Mouse (Mus musculus) embryonic facial prominence, embryonic 13.5 days (tissue): ENCODE results near the gene Samd14. TPM values are rescaled to one million over a fixed set of nuclear protein-coding genes. Genes with fewer than 3 reads are reported as not detected.

Experiments
- ATAC-seq: fragments of 200-750 bp; cut with Nextera tagmentation; 2 replicates; pipeline ENCODE4 v1.8.0; 2017; ENCODE audit warnings: low read depth; ENCODE audit not compliant: insufficient number of reproducible peaks, insufficient read depth, low FRiP score, low TSS enrichment
- H3K27ac ChIP-seq: fragments of 300-500 bp; sonication (generic); 2 replicates; pipeline ENCODE4 v1.5.1; 2015; ENCODE audit warnings: moderate library complexity, mild to moderate bottlenecking, inconsistent platforms
- H3K27me3 ChIP-seq: fragments of 300-500 bp; sonication (generic); 2 replicates; pipeline ENCODE4 v1.6.1; 2015; ENCODE audit warnings: mild to moderate bottlenecking, inconsistent platforms
- H3K36me3 ChIP-seq: fragments of 300-500 bp; sonication (generic); 2 replicates; pipeline ENCODE4 v1.6.1; 2015; ENCODE audit warnings: mild to moderate bottlenecking, inconsistent platforms
- H3K4me1 ChIP-seq: fragments of 300-500 bp; sonication (generic); 2 replicates; pipeline ENCODE4 v1.6.1; 2015; ENCODE audit warnings: inconsistent platforms
- H3K4me2 ChIP-seq: fragments of 300-500 bp; sonication (generic); 2 replicates; pipeline ENCODE4 v1.6.1; 2015; ENCODE audit warnings: moderate library complexity, mild to moderate bottlenecking, inconsistent platforms
- H3K4me3 ChIP-seq: fragments of 300-500 bp; sonication (generic); 2 replicates; pipeline ENCODE4 v1.5.1; 2015; ENCODE audit warnings: mild to moderate bottlenecking, inconsistent platforms
- H3K9ac ChIP-seq: fragments of 300-500 bp; sonication (generic); 2 replicates; pipeline ENCODE4 v1.6.1; 2015; ENCODE audit warnings: mild to moderate bottlenecking, inconsistent platforms
- H3K9me3 ChIP-seq: fragments of 300-500 bp; sonication (generic); 2 replicates; pipeline ENCODE4 v1.6.1; 2016; ENCODE audit warnings: inconsistent platforms
- WGBS: fragments of 180-500 bp; shearing (Covaris S2); methylation state at CpG from one replicate; pipeline ENCODE4 v1.1.7; 2015; ENCODE audit warnings: mixed read lengths; 5-methylcytosine and 5-hydroxymethylcytosine counted together
- polyA plus RNA-seq: library from polyadenylated mRNA; unstranded; fragments of >200 nt; fragmentation: Nextera tagmentation; extraction: Ambion mirVana; gene quantifications from 2 replicates; pipeline ENCODE4 v1.2.1, GENCODE M21; 2015

Gene Samd14
- polyA plus RNA-seq, 1 experiment from 2014 or later, result 36.8 TPM

- no peak overlapping the region for H3K4me2 ChIP-seq
- no peak for ATAC-seq
- H3K27ac ChIP-seq, result no peak overlapping the region
- no peaks in the 10 kb centered on the region; the same call in 1 of the 2 replicates for H3K36me3 ChIP-seq
- H3K4me1 ChIP-seq, result peaks cover 29% of the 10 kb centered on the region
- H3K9ac ChIP-seq, result 0 out of 2 replicates have a peak overlapping the region, but pooled peaks have one; percentile 36
- H3K9me3 ChIP-seq, result no peaks in the 10 kb centered on the region
- WGBS, result 77% methylated on average over 10 of the region's 10 CpGs
- peaks cover 18% of the 10 kb centered on the region for H3K27me3 ChIP-seq
- no peak overlapping the region for H3K4me3 ChIP-seq
Observed at GRCm38 (mm10) chr11:95069226-95069957, 59.7 kb downstream of the Samd14 start.

- H3K9me3 ChIP-seq, result no peaks in the 10 kb centered on the region
- H3K27ac ChIP-seq, result peak overlapping the region; percentile 24; the same call in 1 of the 2 replicates
- no peaks in the 10 kb centered on the region; the same call in 1 of the 2 replicates for H3K36me3 ChIP-seq
- peak; percentile 46; the same call in 1 of the 2 replicates for ATAC-seq
- no peak overlapping the region for H3K4me3 ChIP-seq
- 0 out of 2 replicates have a peak overlapping the region, but pooled peaks have one; percentile 36 for H3K9ac ChIP-seq
- H3K4me2 ChIP-seq, result no peak overlapping the region
- WGBS, result 57% methylated on average over 8 of the region's 8 CpGs
- peaks cover 39% of the 10 kb centered on the region for H3K4me1 ChIP-seq
- H3K27me3 ChIP-seq, result peaks cover 29% of the 10 kb centered on the region
Observed at GRCm38 (mm10) chr11:95070140-95071107, 60.7 kb downstream of the Samd14 start.

GRCm38 (mm10) chr11:95071266-95071665 is 61.6 kb downstream of the Samd14 start:
- no peak for ATAC-seq
- Histone ChIP-seq H3K36me3 (no peaks in the 10 kb centered on the region), H3K27ac (peak overlapping the region; percentile 24; the same call in 1 of the 2 replicates), H3K4me1 (peaks cover 47% of the 10 kb centered on the region), H3K4me3 (no peak overlapping the region), H3K4me2 (no peak overlapping the region), H3K27me3 (peaks cover 37% of the 10 kb centered on the region), H3K9ac (no peak overlapping the region), H3K9me3 (no peaks in the 10 kb centered on the region)
- WGBS, result 44% methylated on average over 7 of the region's 7 CpGs

GRCm38 (mm10) chr11:95072136-95072535 is 62.5 kb downstream of the Samd14 start:
- H3K4me2 ChIP-seq, result no peak overlapping the region
- no peaks in the 10 kb centered on the region for H3K9me3 ChIP-seq
- no peak overlapping the region for H3K4me3 ChIP-seq
- peaks cover 46% of the 10 kb centered on the region for H3K27me3 ChIP-seq
- no peaks in the 10 kb centered on the region for H3K36me3 ChIP-seq
- no peak overlapping the region for H3K27ac ChIP-seq
- ATAC-seq, result no peak
- peaks cover 54% of the 10 kb centered on the region for H3K4me1 ChIP-seq
- H3K9ac ChIP-seq, result no peak overlapping the region
- 63% methylated on average over 8 of the region's 8 CpGs for WGBS

GRCm38 (mm10) chr11:95072804-95073203 is 63.1 kb downstream of the Samd14 start:
- H3K36me3 ChIP-seq, result no peaks in the 10 kb centered on the region
- H3K9ac ChIP-seq, result no peak overlapping the region
- no peak for ATAC-seq
- H3K4me1 ChIP-seq, result peaks cover 59% of the 10 kb centered on the region
- no peak overlapping the region for H3K4me2 ChIP-seq
- H3K27me3 ChIP-seq, result peaks cover 52% of the 10 kb centered on the region
- no peak overlapping the region for H3K27ac ChIP-seq
- no peaks in the 10 kb centered on the region for H3K9me3 ChIP-seq
- H3K4me3 ChIP-seq, result no peak overlapping the region
- WGBS, result 65% methylated on average over 5 of the region's 5 CpGs

- Histone ChIP-seq H3K4me1 (peaks cover 69% of the 10 kb centered on the region), H3K36me3 (no peaks in the 10 kb centered on the region), H3K27me3 (peaks cover 63% of the 10 kb centered on the region), H3K9ac (no peak overlapping the region), H3K27ac (no peak overlapping the region), H3K4me2 (no peak overlapping the region), H3K9me3 (no peaks in the 10 kb centered on the region), H3K4me3 (no peak overlapping the region)
- ATAC-seq, result no peak
- 65% methylated on average over 4 of the region's 4 CpGs for WGBS
Observed at GRCm38 (mm10) chr11:95073835-95074234, 64.2 kb downstream of the Samd14 start.

GRCm38 (mm10) chr11:95074694-95075093 is 65.0 kb downstream of the Samd14 start:
- Histone ChIP-seq H3K36me3 (no peaks in the 10 kb centered on the region), H3K4me2 (peak overlapping the region; percentile 98), H3K27me3 (peaks cover 68% of the 10 kb centered on the region), H3K4me3 (peak overlapping the region; percentile 64), H3K4me1 (peaks cover 72% of the 10 kb centered on the region), H3K27ac (no peak overlapping the region), H3K9me3 (no peaks in the 10 kb centered on the region), H3K9ac (no peak overlapping the region)
- 72% methylated on average over 4 of the region's 4 CpGs for WGBS
- no peak for ATAC-seq

GRCm38 (mm10) chr11:95075197-95076040 is 65.7 kb downstream of the Samd14 start:
- Histone ChIP-seq H3K27ac (peak overlapping the region; percentile 56; the same call in 1 of the 2 replicates), H3K4me3 (peak overlapping the region; percentile 64), H3K9me3 (no peaks in the 10 kb centered on the region), H3K4me1 (peaks cover 71% of the 10 kb centered on the region), H3K4me2 (peak overlapping the region; percentile 98), H3K9ac (peak overlapping the region; percentile 78), H3K27me3 (peaks cover 68% of the 10 kb centered on the region), H3K36me3 (no peaks in the 10 kb centered on the region)
- 5% methylated on average over 19 of the region's 19 CpGs for WGBS
- ATAC-seq, result no peak

Other genes with a start within 250 kb of the Samd14 start
- not detected in 2 replicates for gene Tmem92, start 227.2 kb upstream of the Samd14 start, polyA plus RNA-seq
- 1,060 and 1,259 TPM in 2 replicates for gene Col1a1, start 73.7 kb upstream of the Samd14 start, polyA plus RNA-seq
- not detected in 2 replicates for gene Hils1, start 42.3 kb upstream of the Samd14 start, polyA plus RNA-seq
- 1.1 and 1.5 TPM in 2 replicates for gene Sgca, start 33.6 kb upstream of the Samd14 start, polyA plus RNA-seq
- gene Ppp1r9b, start 18.8 kb upstream of the Samd14 start, polyA plus RNA-seq, result 13.2 and 13.5 TPM in 2 replicates
- 33.2 and 33.7 TPM in 2 replicates for gene Pdk2, start 31.5 kb downstream of the Samd14 start, polyA plus RNA-seq
- gene Itga3, start 66.9 kb downstream of the Samd14 start, polyA plus RNA-seq, result 7.0 and 9.2 TPM in 2 replicates
- 21.5 and 30.8 TPM in 2 replicates for gene Dlx3, start 110.2 kb downstream of the Samd14 start, polyA plus RNA-seq
- 3.0 and 3.8 TPM in 2 replicates for gene Dlx4, start 136.4 kb downstream of the Samd14 start, polyA plus RNA-seq